Mouse (Mus musculus) layer of hippocampus, adult 2 months (tissue): ENCODE data around the gene Nfam1. TPM values are rescaled to one million over a fixed set of nuclear protein-coding genes. Genes with fewer than 3 reads are reported as not detected.

Source experiments
- DNase-seq, 2 experiments: peaks; one replicate each; pipeline ENCODE4 v3.0.0; 2022; ENCODE audit warnings: low spot score in 2 of 2
- H3K27ac ChIP-seq: fragments of 200-600 bp; 2 replicates; pipeline ENCODE4 v1.8.1; 2022
- H3K4me3 ChIP-seq: fragments of 200-600 bp; 2 replicates; pipeline ENCODE4 v1.8.1; 2022; ENCODE audit warnings: mild to moderate bottlenecking
- CTCF ChIP-seq: fragments of 200-600 bp; conservative IDR thresholded peaks from 2 replicates; pipeline ENCODE4 v1.8.1; 2022; ENCODE audit warnings: antibody characterized with exemption, mild to moderate bottlenecking, moderate library complexity
- total RNA-seq, 2 experiments: library from RNA; stranded (reverse); gene quantifications; 2 replicates each; pipeline ENCODE4 v1.2.3; 2021

The Nfam1 gene
- total RNA-seq, 2 experiments from 2014 or later: 1.9 to 2.8 TPM

- H3K4me3 ChIP-seq: peak overlapping the region; percentile 31
Observed at GRCm38 (mm10) chr15:83034275-83034977, 1.3 kb upstream of the Nfam1 start.

DNA sequence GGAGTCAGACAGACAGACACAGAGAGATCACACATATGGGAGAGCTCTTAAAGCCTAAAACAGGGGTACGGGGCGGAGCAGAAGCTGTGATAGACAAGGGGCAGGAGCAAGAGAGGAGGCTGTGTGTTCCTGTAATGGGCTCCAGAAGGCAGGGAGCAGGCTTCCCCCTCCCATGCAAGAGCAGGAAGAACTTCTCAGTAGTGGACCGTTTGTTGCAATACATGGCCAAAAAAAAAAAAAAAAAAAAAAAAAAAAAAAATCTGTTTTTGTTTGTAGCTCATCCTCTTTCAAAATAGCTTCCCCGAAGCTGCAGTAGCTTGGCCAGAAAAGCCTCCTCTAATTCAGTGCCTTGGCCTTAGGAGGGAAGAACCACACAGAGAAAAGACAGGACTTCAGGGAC is 2.2 kb downstream of the Nfam1 start:
- no peak for TF ChIP-seq CTCF
- no peak for DNase-seq
- H3K4me3 ChIP-seq: no peak overlapping the region
- no peak overlapping the region for H3K27ac ChIP-seq

More at GRCm38 (mm10) chr15:83034275-83034977, 1.3 kb upstream of the Nfam1 start:
- DNase-seq: peak; percentile 64 to 73
- TF ChIP-seq CTCF: peak; percentile 14; the same call in 1 of the 2 replicates
- peak overlapping the region; percentile 86 for H3K27ac ChIP-seq

DNA sequence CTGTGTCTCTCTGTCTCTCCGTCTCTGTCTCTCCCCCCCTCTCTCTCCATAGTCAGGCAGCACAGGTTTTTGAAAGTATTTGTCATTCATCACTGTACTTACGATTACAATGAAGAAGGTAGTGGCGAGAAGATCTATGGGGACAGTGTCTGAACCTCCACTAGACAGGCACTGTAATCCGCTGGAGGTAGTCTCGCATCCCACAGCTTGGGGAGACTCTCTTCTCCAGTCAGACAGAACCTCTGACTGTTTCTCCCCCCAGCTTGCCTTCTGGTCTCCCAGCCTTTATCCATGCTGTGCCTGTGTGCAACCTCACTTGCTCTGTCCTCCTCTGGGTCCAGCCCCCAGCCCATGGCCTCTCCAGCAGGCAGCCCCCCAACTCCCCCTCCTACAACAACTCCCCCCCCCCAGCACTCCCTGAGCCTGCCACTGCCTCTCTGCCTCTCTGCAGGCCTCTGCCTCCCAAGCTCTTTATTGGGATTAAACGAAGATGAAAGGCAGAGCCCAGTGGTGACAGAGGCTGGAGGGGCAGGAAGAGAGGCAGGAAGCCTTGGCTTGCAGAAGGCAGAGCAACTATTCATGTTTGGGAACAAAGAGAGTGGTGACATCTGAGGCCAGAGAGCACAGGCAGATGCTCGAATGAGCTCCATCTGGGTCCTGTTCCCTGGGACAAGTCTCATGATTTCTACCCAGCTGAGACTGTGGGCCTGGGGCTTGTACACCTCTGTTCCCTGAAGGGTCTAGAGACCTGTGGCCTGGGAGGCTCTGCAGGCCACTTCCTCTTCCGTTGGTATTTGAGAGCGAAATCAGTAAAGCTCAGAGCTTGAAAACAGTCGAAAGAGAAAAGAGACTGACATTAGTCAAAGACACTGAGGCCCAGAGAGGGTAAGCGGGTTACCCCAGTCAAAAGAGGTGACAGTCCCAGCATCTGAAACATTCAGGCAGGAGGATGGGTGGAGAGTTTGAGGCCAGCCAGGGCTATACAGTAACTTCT is 3.1 kb downstream of the Nfam1 start:
- no peak for TF ChIP-seq CTCF
- Histone ChIP-seq H3K4me3 (no peak overlapping the region), H3K27ac (peak overlapping the region; percentile 48; the same call in 1 of the 2 replicates)
- no peak for DNase-seq

DNA sequence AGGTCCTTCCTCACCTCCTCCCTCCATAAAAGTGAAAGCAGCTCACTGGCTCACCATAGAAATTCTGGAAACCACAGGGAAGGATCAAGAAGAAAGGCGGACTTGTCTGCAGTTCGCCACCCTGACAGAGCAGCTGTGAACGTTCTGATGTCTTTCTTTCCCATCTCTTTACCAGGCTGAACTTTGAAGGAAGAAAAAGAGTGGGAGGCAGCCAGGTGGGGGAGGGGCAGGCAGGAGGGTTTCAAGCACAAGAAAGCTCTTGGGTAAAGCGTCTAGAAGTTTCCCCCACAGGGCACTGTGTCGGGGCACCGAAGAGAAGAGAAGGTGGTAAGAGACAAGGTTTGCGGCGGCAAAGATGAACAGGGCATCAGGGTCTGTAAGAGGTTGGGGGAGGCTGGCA is 7.0 kb downstream of the Nfam1 start:
- Histone ChIP-seq H3K4me3 (no peak overlapping the region), H3K27ac (no peak overlapping the region)
- DNase-seq: no peak
- TF ChIP-seq CTCF: no peak

- DNase-seq: no peak
- no peak overlapping the region for H3K4me3 ChIP-seq
- no peak overlapping the region for H3K27ac ChIP-seq
- TF ChIP-seq CTCF: no peak
Observed at GRCm38 (mm10) chr15:83025041-83025760, 7.9 kb downstream of the Nfam1 start.

DNA sequence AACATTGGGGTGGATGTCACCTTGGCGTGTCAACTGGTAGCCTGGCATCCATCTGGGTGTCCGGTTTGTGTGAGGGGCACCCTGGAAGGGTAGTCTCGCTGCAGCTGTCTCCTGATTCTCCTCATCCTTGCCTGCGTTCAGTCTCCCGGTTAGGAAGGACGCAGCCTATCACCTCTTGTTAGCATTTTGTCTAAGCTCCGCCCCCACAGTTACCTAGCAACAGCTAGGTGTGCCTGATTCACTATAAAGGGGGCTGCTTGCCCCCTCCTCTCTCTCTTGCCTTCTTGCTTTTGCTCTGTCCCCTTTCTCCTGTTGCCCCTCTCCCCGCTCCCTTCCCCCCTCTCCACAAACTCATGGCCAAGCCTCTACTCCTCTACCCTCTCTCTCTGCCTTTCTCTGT is 10.2 kb downstream of the Nfam1 start:
- TF ChIP-seq CTCF: no peak
- H3K4me3 ChIP-seq: no peak overlapping the region
- DNase-seq: no peak
- H3K27ac ChIP-seq: no peak overlapping the region

- no peak overlapping the region for H3K4me3 ChIP-seq
- peak; percentile 84 to 88 for DNase-seq
- H3K27ac ChIP-seq: peak overlapping the region; percentile 48; the same call in 1 of the 2 replicates
- peak; percentile 50 for TF ChIP-seq CTCF
Observed at GRCm38 (mm10) chr15:83010990-83011664, 22.0 kb downstream of the Nfam1 start.

DNA sequence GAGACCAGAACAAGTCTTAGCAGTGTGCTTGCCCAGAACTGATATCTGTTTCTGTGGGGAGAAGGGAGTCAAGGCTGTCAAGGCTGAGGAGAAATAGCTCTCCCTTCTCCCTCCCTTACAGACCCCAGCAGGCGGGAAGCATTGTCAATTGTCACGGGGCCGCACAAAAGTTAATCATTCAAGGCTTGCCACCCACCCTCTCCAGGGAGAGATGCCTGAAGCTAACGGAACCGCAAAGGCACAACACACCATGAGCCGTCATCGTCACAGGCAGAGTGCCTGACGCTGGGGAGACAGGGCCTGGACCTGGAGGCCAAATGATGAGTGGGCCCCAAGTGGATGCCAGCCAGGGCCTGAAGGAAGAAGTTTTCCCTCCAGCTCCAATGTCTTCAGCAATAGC is 22.7 kb downstream of the Nfam1 start:
- Histone ChIP-seq H3K27ac (no peak overlapping the region; the same call in 1 of the 2 replicates), H3K4me3 (no peak overlapping the region)
- no peak for DNase-seq
- TF ChIP-seq CTCF: no peak

DNA sequence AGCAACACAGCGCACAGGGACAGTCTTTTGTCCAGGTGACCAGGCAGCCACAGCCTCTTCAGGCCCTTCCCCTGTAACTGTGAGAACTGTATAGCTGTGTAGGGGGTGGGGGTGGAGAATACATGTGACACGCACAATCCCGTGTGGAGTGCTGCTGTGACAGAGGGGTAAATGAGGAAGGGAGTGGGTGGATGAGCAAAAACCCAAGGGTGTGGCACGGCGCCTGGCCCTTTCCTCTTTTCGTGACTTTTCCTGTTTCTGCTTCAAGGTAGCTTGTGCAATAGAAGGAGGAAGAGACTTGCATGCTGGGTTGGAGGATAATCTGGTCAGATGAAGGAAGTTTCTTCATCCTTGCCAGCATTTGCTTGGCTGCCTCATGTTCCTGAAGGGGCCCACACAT is 23.6 kb downstream of the Nfam1 start:
- no peak for DNase-seq
- TF ChIP-seq CTCF: no peak
- no peak overlapping the region for H3K27ac ChIP-seq
- no peak overlapping the region for H3K4me3 ChIP-seq

GRCm38 (mm10) chr15:83008761-83009423 is 24.2 kb downstream of the Nfam1 start:
- peak in 1 of 2 experiments; percentile 53 for DNase-seq
- no peak overlapping the region for H3K4me3 ChIP-seq
- H3K27ac ChIP-seq: no peak overlapping the region
- no peak for TF ChIP-seq CTCF

DNA sequence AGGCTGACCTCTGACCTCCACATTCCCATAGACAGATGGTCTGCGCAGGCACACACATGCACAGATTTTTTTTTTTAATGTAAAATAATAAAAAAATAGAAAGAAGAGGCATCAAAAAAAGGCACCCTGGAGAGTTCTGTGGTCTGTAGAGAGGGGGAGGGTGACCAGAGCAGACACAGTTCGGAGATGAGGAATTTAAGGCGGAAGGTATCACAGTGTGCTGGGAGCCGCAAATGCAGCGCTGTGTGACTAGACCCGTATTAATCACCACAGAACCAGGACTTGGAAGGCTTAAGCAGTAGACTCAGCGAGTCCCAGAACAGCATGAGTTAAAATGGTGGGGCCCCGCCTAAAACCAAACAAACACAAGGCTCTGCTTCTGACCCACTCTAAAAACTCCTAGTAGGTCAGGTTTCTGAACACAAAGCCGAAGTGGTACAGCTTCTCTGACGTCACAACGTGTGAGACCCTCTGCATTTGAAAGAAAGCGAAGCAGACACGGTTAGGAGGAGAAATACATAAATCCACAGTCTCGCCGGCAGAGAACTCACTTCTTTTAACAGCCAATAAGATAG is 25.7 kb downstream of the Nfam1 start:
- no peak for DNase-seq
- no peak for TF ChIP-seq CTCF
- Histone ChIP-seq H3K27ac (no peak overlapping the region), H3K4me3 (no peak overlapping the region)
